Mouse (Mus musculus) urinary bladder, postnatal 4 days (tissue): ENCODE measurements around the gene Wsb2.
"Not testable (repeated sequence)": the region's sequence is repeated elsewhere in the genome, so short reads cannot be mapped to it uniquely, and the experiment has no call there.

Experiments
- DNase-seq, 2 experiments: peaks; one replicate each; pipeline ENCODE4 v3.0.0; 2021 to 2022; ENCODE audit warnings: low spot score in 2 of 2

The Wsb2 gene

GRCm38 (mm10) chr5:117357129-117357477 lies at the start of gene Wsb2:
Gene Wsb2, plus strand, starts transcription at chr5:117357304.
- DNase-seq: peak; percentile 83 to 90

DNA sequence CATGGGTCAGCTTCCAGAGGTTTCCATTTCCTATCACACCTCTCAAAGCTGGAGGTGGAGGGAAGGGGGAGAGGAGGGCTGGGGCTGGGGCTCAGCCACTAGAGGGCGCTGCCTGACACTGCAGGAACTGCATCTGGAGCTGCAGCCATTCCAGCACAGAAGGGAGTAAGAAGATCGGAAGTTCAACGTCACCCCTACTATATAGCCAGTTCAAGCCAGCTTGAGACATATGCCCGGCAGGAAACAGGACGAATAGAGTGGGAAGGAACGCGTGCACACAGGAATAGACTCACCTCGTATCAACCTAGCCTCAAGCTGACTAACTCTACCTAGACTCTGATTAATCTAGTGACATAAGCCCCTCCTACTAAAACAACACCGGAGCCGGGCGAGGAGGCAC lies 49.4 kb upstream of the Wsb2 start:
- DNase-seq: peak; percentile 52 to 77

DNA sequence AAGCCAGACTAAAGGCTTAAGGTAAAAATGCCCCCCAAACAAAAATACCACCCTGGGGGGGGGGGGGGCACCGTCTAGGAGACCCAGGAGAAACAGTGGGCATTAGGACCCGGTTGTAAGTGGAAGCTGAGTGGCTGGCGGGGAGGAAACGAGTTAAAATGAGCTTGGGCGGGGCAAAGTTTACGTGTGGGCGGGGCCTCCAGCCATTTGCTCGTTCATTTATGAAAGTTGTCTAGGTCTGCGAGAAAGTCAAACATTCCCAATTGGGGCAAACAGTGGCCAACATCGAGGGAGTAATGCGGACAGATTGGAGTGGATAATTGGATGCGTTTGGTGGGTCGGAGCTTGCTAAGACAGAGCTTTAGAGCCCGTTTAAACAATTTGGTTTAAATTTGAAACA lies 43.7 kb upstream of the Wsb2 start:
- peak in 1 of 2 experiments; percentile 59 for DNase-seq

DNA sequence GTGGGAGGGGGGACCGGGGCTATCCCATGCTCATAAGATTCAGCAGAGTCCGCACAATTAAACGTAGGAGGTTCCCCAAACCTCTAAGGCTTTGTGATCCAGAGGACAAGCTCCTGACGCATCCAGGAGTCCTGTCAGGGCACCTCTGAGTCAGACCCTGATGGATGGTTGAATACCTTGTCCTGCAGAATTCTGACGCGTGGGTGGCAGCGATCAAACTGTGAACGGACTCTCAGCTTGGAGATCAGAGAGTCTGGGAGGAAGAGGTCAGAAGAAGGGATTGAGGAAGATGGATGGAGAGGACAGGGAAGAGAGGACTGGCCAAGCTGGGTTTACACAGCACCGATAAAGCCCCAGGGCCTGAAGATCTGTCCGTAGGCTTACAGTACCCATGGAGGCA lies 43.2 kb upstream of the Wsb2 start:
- DNase-seq: no peak

- DNase-seq: no peak
Observed at GRCm38 (mm10) chr5:117314587-117315428, 42.3 kb upstream of the Wsb2 start.

GRCm38 (mm10) chr5:117318741-117319629 lies 38.1 kb upstream of the Wsb2 start, which contains the start of gene Vsig10:
Gene Vsig10, plus strand, starts transcription at chr5:117319083.
- DNase-seq: peak; percentile 71 to 72

GRCm38 (mm10) chr5:117323751-117324150 lies 33.4 kb upstream of the Wsb2 start:
- no peak for DNase-seq

GRCm38 (mm10) chr5:117326408-117326807 lies 30.7 kb upstream of the Wsb2 start:
- no peak for DNase-seq

GRCm38 (mm10) chr5:117330457-117330856 lies 26.6 kb upstream of the Wsb2 start:
- DNase-seq: peak in 1 of 2 experiments; percentile 58

GRCm38 (mm10) chr5:117337999-117338398 lies 19.1 kb upstream of the Wsb2 start:
- DNase-seq: no peak

GRCm38 (mm10) chr5:117338503-117338902 lies 18.6 kb upstream of the Wsb2 start:
- DNase-seq: no peak

DNA sequence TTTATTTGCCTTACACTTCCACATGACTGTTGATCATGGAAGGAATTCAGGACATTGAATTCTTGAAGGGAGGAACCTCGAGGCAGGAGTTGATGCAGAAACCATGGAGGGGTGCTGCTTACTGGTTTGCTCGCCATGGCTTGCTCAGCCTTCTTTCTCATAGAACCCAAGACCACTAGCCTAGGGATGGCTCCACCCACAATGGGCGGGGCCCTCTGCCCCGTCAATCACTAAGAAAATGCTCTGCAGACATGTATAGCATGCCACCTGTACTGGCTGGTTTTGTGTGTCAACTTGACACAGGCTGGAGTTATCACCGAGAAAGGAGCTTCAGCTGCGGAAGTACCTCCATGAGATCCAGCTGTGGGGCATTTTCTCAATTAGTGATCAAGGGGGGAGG lies 17.0 kb upstream of the Wsb2 start:
- DNase-seq: no peak

DNA sequence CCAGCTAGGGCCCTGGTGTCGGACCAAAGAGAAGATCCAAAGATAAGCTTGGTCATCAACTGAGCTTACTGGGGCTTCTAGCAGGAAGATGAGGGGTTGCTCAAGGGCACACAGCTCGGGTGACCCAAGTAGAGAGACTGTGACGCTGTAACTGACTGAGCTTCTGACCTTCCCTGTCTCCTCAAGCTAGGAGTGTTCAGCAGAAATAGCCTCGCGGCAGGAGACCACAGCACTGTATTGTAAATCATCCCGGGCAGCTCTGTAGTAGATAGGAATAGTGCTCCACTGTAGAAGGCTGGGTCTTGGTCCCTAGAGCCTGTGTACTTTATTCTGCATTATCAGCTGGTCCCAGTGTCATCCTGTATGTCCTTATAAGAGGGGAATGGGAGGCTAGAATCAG lies 15.2 kb upstream of the Wsb2 start:
- DNase-seq: no peak

- DNase-seq: not testable (repeated sequence)
Observed at GRCm38 (mm10) chr5:117344496-117344895, 12.6 kb upstream of the Wsb2 start.

- DNase-seq: no peak
Observed at GRCm38 (mm10) chr5:117345432-117345976, 11.6 kb upstream of the Wsb2 start.

DNA sequence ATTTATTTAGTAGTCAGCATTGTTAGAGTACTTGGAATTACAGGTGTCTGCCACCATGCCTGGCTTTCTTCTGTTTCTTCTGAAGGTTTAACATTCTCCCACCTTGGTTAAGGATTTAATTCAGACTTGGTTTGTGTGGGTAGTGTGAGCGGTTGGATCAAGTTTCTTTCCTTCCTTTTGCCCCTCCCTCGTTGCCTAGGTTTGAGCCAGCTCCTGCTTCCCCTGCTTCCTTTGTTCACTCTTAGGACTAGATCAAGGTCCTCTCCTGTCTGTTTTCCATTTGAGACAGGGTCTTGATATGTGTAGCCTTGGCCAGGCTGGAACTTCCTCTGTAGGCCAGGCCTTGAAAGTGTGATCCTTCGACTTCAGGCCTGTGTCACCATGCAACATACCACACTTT lies 10.8 kb upstream of the Wsb2 start:
- no peak for DNase-seq

GRCm38 (mm10) chr5:117347011-117347410 lies 10.1 kb upstream of the Wsb2 start:
- no peak for DNase-seq

- DNase-seq: no peak
Observed at GRCm38 (mm10) chr5:117347838-117348237, 9.3 kb upstream of the Wsb2 start.

- DNase-seq: peak; percentile 53 to 78
Observed at GRCm38 (mm10) chr5:117348279-117348678, 8.8 kb upstream of the Wsb2 start.

DNA sequence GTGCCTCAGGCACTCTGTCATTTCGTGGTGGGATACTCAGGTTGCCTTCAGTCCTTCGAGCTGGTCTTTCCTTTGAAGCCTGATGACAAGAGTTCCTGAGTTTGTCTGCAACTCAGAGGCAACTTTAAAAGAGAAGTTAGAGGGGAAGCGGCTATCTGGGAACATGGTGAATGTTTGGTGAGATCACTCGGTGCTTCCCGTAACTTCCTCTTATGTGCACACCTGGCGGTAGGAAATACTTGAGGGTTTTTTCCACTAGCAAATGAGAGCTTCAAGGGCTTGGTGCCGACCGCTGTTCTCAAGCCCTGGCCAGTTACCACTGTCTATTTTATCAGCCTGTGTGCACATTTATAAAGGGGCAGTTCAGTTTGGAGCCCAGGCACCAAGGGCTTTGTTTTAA lies 3.0 kb upstream of the Wsb2 start:
- DNase-seq: no peak

- no peak for DNase-seq
Observed at GRCm38 (mm10) chr5:117355648-117356303, 1.3 kb upstream of the Wsb2 start.
